Mouse (Mus musculus) forelimb bud, embryonic 11.5 days (tissue): ENCODE measurements around the gene Tigd3.
"Not testable (repeated sequence)": the region's sequence is repeated elsewhere in the genome, so short reads cannot be mapped to it uniquely, and the experiment has no call there.

Source experiments
- DNase-seq: peaks from one replicate; pipeline ENCODE4 v3.0.0-alpha.2; 2012; ENCODE audit warnings: low read depth, low spot score

Tigd3 gene

GRCm38 (mm10) chr19:5922119-5922942 lies 28.4 kb upstream of the Tigd3 start:
- DNase-seq: no peak

- DNase-seq: no peak
These were observed 27.8 kb upstream of the Tigd3 start for GRCm38 (mm10) chr19:5921715-5922114.

GRCm38 (mm10) chr19:5913007-5913719 lies 19.2 kb upstream of the Tigd3 start, which contains the start of gene Dpf2:
TSS of gene Dpf2 (minus strand) at chr19:5913010.
- no peak for DNase-seq

- peak; percentile 100 for DNase-seq
These were observed 18.4 kb upstream of the Tigd3 start for GRCm38 (mm10) chr19:5912103-5913006.

GRCm38 (mm10) chr19:5911430-5912102 lies 17.6 kb upstream of the Tigd3 start:
- DNase-seq: no peak

GRCm38 (mm10) chr19:5910221-5910620 lies 16.3 kb upstream of the Tigd3 start:
- DNase-seq: no peak

GRCm38 (mm10) chr19:5907275-5907674 lies 13.3 kb upstream of the Tigd3 start:
- DNase-seq: no peak

GRCm38 (mm10) chr19:5893282-5894001 lies 507 bp downstream of the Tigd3 start:
- DNase-seq: no peak

GRCm38 (mm10) chr19:5892735-5893134 lies 1.2 kb downstream of the Tigd3 start:
- DNase-seq: no peak

- DNase-seq: no peak
These were observed 1.7 kb downstream of the Tigd3 start for GRCm38 (mm10) chr19:5892262-5892661.

- DNase-seq: no peak
These were observed 2.3 kb downstream of the Tigd3 start for GRCm38 (mm10) chr19:5891521-5892258.

GRCm38 (mm10) chr19:5889211-5889610 lies 4.7 kb downstream of the Tigd3 start:
- DNase-seq: no peak

GRCm38 (mm10) chr19:5887234-5887815 lies 6.6 kb downstream of the Tigd3 start:
- no peak for DNase-seq

- DNase-seq: peak; percentile 21
These were observed 8.1 kb downstream of the Tigd3 start for GRCm38 (mm10) chr19:5885838-5886237.

GRCm38 (mm10) chr19:5883935-5884334 lies 10.0 kb downstream of the Tigd3 start:
- no peak for DNase-seq

- not testable (repeated sequence) for DNase-seq
These were observed 11.9 kb downstream of the Tigd3 start for GRCm38 (mm10) chr19:5882079-5882478.

- no peak for DNase-seq
These were observed 12.8 kb downstream of the Tigd3 start for GRCm38 (mm10) chr19:5881155-5881554.

- DNase-seq: no peak
These were observed 14.2 kb downstream of the Tigd3 start for GRCm38 (mm10) chr19:5879735-5880134.

GRCm38 (mm10) chr19:5878916-5879315 lies 15.0 kb downstream of the Tigd3 start:
- DNase-seq: no peak

- DNase-seq: no peak
These were observed 15.6 kb downstream of the Tigd3 start for GRCm38 (mm10) chr19:5878362-5878722.
